Mouse (Mus musculus) frontal cortex, adult 2 months (tissue): ENCODE data around the gene Dnase2a. TPM values are rescaled to one million over a fixed set of nuclear protein-coding genes. Genes with fewer than 3 reads are reported as not detected.
A peak's percentile ranks its signal among the peaks of the same experiment; 100 is the strongest.

Experiments
- DNase-seq, 2 experiments: peaks; one replicate each; pipeline ENCODE4 v3.0.0; 2022; ENCODE audit warnings: low spot score in 1 of 2; ENCODE audit errors: extremely low spot score in 1 of 2
- polyA plus RNA-seq: library from polyadenylated mRNA; depleted of rRNA; stranded (reverse); fragments of >200 nt; gene quantifications from 2 replicates; pipeline ENCODE4 v1.2.3, GENCODE M21; 2012; rRNA removed

Dnase2a gene
- polyA plus RNA-seq, 1 experiment = 6.5 TPM

GRCm38 (mm10) chr8:84967532-84968304 is 59.4 kb downstream of the Dnase2a start:
- no peak for DNase-seq

DNA sequence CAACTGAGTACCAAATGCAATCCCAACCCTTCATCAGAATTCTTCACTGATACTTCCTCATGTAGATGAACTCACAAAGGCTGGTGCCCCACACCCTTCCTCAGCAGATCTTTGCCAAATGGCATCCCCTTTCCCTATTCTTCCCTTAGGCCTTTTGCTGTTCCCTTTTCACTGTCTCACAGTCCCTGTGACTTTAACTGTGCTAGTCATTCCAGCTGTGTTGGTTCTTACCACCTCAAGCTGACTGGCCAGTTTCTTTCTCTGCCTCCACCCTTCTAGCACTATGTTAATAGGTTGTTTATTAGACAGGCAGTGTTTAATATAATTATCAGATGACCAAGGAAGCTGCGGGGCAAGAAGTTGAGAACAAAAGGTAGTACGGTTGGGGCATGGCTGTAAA is 60.3 kb downstream of the Dnase2a start:
- no peak for DNase-seq

DNA sequence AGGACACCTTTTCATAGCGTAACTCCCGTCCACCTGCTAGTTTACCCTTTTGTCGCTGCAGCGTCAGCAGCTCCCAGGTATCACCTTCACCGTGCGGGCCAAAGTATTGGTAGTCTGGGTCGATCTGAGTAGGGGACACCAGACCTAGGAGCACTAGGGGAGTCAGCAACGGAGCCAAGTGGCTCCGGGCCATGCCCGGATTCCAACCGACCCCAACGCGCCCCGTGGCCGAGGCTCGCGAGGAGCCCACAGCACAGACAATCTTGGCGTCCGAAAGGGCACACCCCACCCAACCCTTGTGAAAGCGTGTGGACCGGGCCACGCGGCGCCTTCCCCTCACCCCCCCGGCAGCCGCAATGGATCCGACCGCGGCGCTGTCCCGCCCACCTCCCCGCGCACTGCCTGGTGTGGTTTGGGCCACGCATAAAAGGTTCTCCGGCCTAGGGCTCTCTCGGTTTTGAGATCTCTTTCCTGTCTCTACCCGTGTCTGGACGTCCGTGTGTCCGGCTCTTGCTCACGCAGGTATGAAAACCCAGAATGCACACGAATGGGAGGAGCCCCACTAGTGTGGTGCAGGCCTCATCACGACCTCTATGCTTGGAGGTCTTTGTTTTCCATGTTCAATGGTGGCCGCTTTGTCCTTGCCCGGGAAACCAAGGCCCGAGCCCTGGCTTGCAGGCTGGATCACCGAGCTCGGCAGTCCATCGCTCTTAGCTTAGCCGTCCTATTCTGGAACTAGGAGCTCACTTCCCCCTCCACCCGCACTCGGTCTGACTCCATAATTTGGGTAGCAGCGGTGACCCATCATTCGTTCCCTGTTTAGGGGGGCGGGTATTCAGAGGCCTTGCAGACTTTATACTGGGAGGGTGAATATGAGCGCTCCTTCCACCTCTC is 61.1 kb downstream of the Dnase2a start, which contains the start of the genes Gm49661, Prdx2 and Rnaseh2a:
Gene Gm49661, minus strand, starts transcription at position 193 of the 894 bp plus-strand sequence.
Gene Prdx2, plus strand, starts transcription at position 347 of the 894 bp plus-strand sequence.
Gene Rnaseh2a, minus strand, starts transcription at position 527 of the 894 bp plus-strand sequence.
- peak in 1 of 2 experiments; percentile 77 for DNase-seq

DNA sequence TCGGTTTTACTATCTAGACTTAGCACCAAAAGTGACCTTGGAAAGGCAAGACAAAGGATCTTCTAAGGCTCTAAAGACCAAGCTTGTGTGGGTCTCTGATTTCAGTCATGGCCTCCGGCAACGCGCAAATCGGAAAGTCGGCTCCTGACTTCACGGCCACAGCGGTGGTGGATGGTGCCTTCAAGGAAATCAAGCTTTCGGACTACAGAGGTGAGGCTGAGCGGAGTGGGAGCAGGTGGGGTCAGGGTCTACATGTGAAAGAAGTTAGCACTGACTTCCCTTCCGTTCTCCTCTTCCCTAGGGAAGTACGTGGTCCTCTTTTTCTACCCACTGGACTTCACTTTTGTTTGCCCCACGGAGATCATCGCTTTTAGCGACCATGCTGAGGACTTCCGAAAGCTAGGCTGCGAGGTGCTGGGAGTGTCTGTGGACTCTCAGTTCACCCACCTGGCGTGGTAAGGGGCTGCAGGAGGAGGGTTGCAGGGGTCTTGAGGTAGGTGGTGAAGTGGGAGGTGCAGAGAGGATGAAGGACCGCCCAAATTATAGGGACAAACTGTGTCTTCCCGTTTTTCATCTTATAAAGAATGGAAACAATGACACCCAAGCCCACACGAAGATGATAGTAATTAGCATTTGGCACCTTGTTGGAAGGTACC is 61.9 kb downstream of the Dnase2a start:
- DNase-seq = no peak

- DNase-seq = no peak
Observed at GRCm38 (mm10) chr8:84970913-84971312, 62.6 kb downstream of the Dnase2a start.

Other genes with a start within 250 kb of the Dnase2a start
- 11.1 and 21.5 TPM in 2 replicates for gene Ier2, start 245.7 kb upstream of the Dnase2a start, polyA plus RNA-seq
- 143 and 157 TPM in 2 replicates for gene Trmt1, start 222.3 kb upstream of the Dnase2a start, polyA plus RNA-seq
- gene Nacc1, start 220.7 kb upstream of the Dnase2a start, polyA plus RNA-seq = 79.7 and 79.8 TPM in 2 replicates
- 2.9 and 4.1 TPM in 2 replicates for gene Lyl1, start 207.1 kb upstream of the Dnase2a start, polyA plus RNA-seq
- 0.36 TPM in 1 of 2 replicates, not detected in the other for gene G430095P16Rik, start 185.6 kb upstream of the Dnase2a start, polyA plus RNA-seq
- 51.3 and 61.3 TPM in 2 replicates for gene Nfix, start 108.2 kb upstream of the Dnase2a start, polyA plus RNA-seq
- 14.6 and 15.5 TPM in 2 replicates for gene Dand5, start 85.7 kb upstream of the Dnase2a start, polyA plus RNA-seq
- 28.0 and 30.9 TPM in 2 replicates for gene Gadd45gip1, start 77.0 kb upstream of the Dnase2a start, polyA plus RNA-seq
- 75.2 and 80.5 TPM in 2 replicates for gene Rad23a, start 67.9 kb upstream of the Dnase2a start, polyA plus RNA-seq
- 561 and 590 TPM in 2 replicates for gene Calr, start 61.6 kb upstream of the Dnase2a start, polyA plus RNA-seq
- gene Farsa, start 51.6 kb upstream of the Dnase2a start, polyA plus RNA-seq = 59.6 and 59.7 TPM in 2 replicates
- 4.2 and 5.2 TPM in 2 replicates for gene Syce2, start 36.4 kb upstream of the Dnase2a start, polyA plus RNA-seq
- gene Gcdh, start 14.6 kb upstream of the Dnase2a start, polyA plus RNA-seq = 55.1 and 71.5 TPM in 2 replicates
- 0.17 and 0.38 TPM in 2 replicates for gene Klf1, start 6.6 kb upstream of the Dnase2a start, polyA plus RNA-seq
- gene Mast1, start 28.8 kb downstream of the Dnase2a start, polyA plus RNA-seq = 69.0 and 76.3 TPM in 2 replicates
- gene Rtbdn, start 38.4 kb downstream of the Dnase2a start, polyA plus RNA-seq = 7.6 and 7.9 TPM in 2 replicates
- gene Gm49661, start 60.9 kb downstream of the Dnase2a start, polyA plus RNA-seq = not detected in 2 replicates
- 318 and 332 TPM in 2 replicates for gene Prdx2, start 61.0 kb downstream of the Dnase2a start, polyA plus RNA-seq
- gene Rnaseh2a, start 61.2 kb downstream of the Dnase2a start, polyA plus RNA-seq = 37.5 and 39.7 TPM in 2 replicates
- gene Junb, start 70.2 kb downstream of the Dnase2a start, polyA plus RNA-seq = 52.0 and 106 TPM in 2 replicates
- gene Hook2, start 82.0 kb downstream of the Dnase2a start, polyA plus RNA-seq = 20.7 and 26.0 TPM in 2 replicates
- gene Best2, start 106.0 kb downstream of the Dnase2a start, polyA plus RNA-seq = 0.10 TPM in 1 of 2 replicates, not detected in the other
- 238 and 271 TPM in 2 replicates for gene Asna1, start 116.7 kb downstream of the Dnase2a start, polyA plus RNA-seq
- gene Trir, start 118.3 kb downstream of the Dnase2a start, polyA plus RNA-seq = 150 and 167 TPM in 2 replicates
- gene Tnpo2, start 128.4 kb downstream of the Dnase2a start, polyA plus RNA-seq = 96.1 and 109 TPM in 2 replicates
- gene Fbxw9, start 151.5 kb downstream of the Dnase2a start, polyA plus RNA-seq = 42.4 and 46.3 TPM in 2 replicates
- 0.74 TPM in 1 of 2 replicates, not detected in the other for gene Gm5741, start 159.4 kb downstream of the Dnase2a start, polyA plus RNA-seq
- gene Dhps, start 163.2 kb downstream of the Dnase2a start, polyA plus RNA-seq = 66.6 and 68.7 TPM in 2 replicates
- 110 and 122 TPM in 2 replicates for gene Wdr83os, start 172.2 kb downstream of the Dnase2a start, polyA plus RNA-seq
- 57.8 and 58.2 TPM in 2 replicates for gene Wdr83, start 172.7 kb downstream of the Dnase2a start, polyA plus RNA-seq
- 40.2 and 46.9 TPM in 2 replicates for gene Man2b1, start 174.7 kb downstream of the Dnase2a start, polyA plus RNA-seq
- gene Zfp791, start 214.5 kb downstream of the Dnase2a start, polyA plus RNA-seq = 3.2 and 4.0 TPM in 2 replicates
- not detected in 2 replicates for gene Cks1brt, start 243.4 kb downstream of the Dnase2a start, polyA plus RNA-seq